Mouse (Mus musculus) liver, adult 2 months (tissue): ENCODE measurements around the gene Plekha3.

Experiments used
- CTCF ChIP-seq: fragments of 200-500 bp; IDR thresholded peaks from 2 replicates; pipeline ENCODE4 v1.5.1; 2011; ENCODE audit warnings: low read depth, low read length, control low read depth
- POLR2A ChIP-seq: fragments of 200-500 bp; IDR thresholded peaks from 2 replicates; pipeline ENCODE4 v1.6.1; 2011; ENCODE audit warnings: low read length, control low read depth; ENCODE audit not compliant: insufficient read depth; ENCODE audit errors: extremely low read depth

DNA sequence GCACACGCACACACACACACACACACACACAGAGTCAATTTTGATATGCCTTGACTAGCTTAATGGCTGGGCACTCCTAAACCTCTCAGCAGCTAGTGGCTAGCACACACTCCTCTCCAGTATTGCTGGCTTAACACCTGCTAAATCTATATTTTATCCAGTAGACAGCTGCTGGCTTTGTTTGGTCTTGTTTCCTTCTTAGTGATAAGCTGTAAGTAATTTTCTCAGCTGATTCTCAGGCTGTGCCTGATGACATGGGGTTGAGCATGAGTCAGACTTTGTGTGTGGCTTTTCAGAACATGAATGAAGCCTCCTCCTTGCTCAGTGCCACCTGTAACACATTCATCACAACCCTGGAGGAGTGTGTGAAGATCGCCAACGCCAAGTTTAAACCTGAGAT lies 11.9 kb downstream of the Plekha3 start:
- TF ChIP-seq CTCF = no peak
- no peak for TF ChIP-seq POLR2A
